Mouse (Mus musculus) hindbrain, embryonic 13.5 days (tissue): ENCODE results near the gene Cenpb. TPM values are rescaled to one million over a fixed set of nuclear protein-coding genes. Genes with fewer than 3 reads are reported as not detected.

Experiments used
- ATAC-seq: fragments of 200-750 bp; cut with Nextera tagmentation; 2 replicates; pipeline ENCODE4 v1.8.0; 2017; ENCODE audit warnings: moderate TSS enrichment; ENCODE audit not compliant: low FRiP score
- H3K27ac ChIP-seq: fragments of 300-500 bp; sonication (generic); 2 replicates; pipeline ENCODE4 v1.5.1; 2015; ENCODE audit warnings: inconsistent platforms, mild to moderate bottlenecking, moderate library complexity
- H3K27me3 ChIP-seq: fragments of 300-500 bp; sonication (generic); 2 replicates; pipeline ENCODE4 v1.6.1; 2015; ENCODE audit warnings: mild to moderate bottlenecking, inconsistent platforms
- H3K36me3 ChIP-seq: fragments of 300-500 bp; sonication (generic); 2 replicates; pipeline ENCODE4 v1.6.1; 2015; ENCODE audit warnings: mild to moderate bottlenecking, inconsistent platforms
- H3K4me1 ChIP-seq: fragments of 300-500 bp; sonication (generic); replicated peaks from 2 replicates; pipeline ENCODE4 v1.6.1; 2015; ENCODE audit warnings: inconsistent platforms
- H3K4me2 ChIP-seq: fragments of 300-500 bp; sonication (generic); 2 replicates; pipeline ENCODE4 v1.6.1; 2015; ENCODE audit warnings: inconsistent platforms, mild to moderate bottlenecking, moderate library complexity
- H3K4me3 ChIP-seq: fragments of 300-500 bp; sonication (generic); 2 replicates; pipeline ENCODE4 v1.5.1; 2015; ENCODE audit warnings: mild to moderate bottlenecking, inconsistent platforms
- H3K9ac ChIP-seq: fragments of 300-500 bp; sonication (generic); 2 replicates; pipeline ENCODE4 v1.6.1; 2015; ENCODE audit warnings: mild to moderate bottlenecking, inconsistent platforms
- H3K9me3 ChIP-seq: fragments of 300-500 bp; sonication (generic); 2 replicates; pipeline ENCODE4 v1.6.1; 2016; ENCODE audit warnings: inconsistent platforms
- WGBS: fragments of 180-500 bp; shearing (Covaris S2); methylation state at CpG from one replicate; pipeline ENCODE4 v1.1.7; 2015; 5-methylcytosine and 5-hydroxymethylcytosine counted together
- polyA plus RNA-seq: library from polyadenylated mRNA; unstranded; fragments of >200 nt; fragmentation: Nextera tagmentation; extraction: Ambion mirVana; gene quantifications from 2 replicates; pipeline ENCODE4 v1.2.1, GENCODE M21; 2015

Cenpb gene
- polyA plus RNA-seq, 1 experiment from 2014 or later: 13.3 TPM

DNA sequence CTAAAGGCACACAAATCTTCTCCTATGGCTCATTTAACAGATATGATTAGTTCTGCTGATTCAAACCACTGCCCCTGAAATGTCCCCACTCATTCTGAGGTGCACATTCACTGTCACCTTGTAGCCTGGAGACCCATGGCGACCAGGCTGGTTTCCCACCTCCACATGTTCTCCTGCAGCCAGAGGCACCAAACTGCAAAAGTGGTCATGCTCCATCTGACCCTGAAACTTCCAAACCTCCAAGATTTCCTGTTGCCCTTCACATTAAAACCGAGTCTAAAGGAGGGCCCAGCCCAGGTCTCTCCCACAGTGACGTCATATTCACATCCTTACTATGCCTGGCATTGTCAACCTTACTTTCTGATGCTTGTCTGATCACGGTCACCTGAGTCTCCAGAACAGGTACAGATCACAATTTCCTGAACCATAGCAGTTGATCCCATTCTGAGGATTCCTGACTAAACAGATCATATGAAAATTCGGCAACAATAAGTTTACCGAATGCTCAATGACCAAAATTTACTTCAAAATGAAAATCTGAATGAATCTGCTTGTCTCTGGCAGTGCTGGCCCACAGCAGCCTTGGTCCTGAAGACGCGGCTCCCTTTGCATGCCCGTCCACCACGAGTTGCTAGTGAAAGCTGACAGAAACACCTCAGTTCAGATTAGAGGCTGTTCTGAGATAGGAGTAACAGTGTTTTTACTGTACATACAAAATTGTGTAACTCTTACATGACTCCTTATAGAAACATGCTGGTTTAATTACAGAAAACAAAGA is 47.6 kb downstream of the Cenpb start:
- WGBS: 82% methylated on average over 10 of the region's 10 CpGs

DNA sequence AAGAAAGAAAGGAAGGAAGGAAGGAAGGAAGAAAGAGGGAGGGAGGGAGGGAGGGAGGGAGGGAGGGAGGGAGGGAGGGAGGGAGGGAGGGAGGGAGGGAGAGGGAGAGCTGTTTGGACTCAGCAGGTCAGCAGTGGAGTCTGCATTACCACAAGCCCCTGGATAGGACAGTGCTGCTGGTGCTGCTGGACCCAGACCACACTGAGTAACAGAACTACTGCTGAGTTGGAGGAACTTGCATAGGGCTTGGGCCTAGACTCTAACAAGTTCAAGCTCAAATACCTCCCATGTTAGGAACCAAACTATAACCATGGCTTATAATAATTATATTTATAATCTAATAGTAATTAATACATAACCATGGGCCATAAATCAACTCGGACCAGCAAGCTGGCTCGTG is 49.0 kb downstream of the Cenpb start:
- H3K9ac ChIP-seq: no peak overlapping the region
- H3K4me3 ChIP-seq: no peak overlapping the region
- H3K27ac ChIP-seq: no peak overlapping the region
- H3K36me3 ChIP-seq: no peaks in the 10 kb centered on the region
- H3K9me3 ChIP-seq: no peaks in the 10 kb centered on the region
- 86% methylated on average over 2 of the region's 2 CpGs for WGBS
- peaks cover 18% of the 10 kb centered on the region for H3K4me1 ChIP-seq
- 0 out of 2 replicates have a peak, but pooled peaks cover 3% of the 10 kb centered on the region for H3K27me3 ChIP-seq
- H3K4me2 ChIP-seq: no peak overlapping the region
- ATAC-seq: no peak

More for the DNA sequence above, 47.6 kb downstream of the Cenpb start:
- Histone ChIP-seq H3K4me2 (no peak overlapping the region), H3K9ac (no peak overlapping the region), H3K27ac (no peak overlapping the region), H3K27me3 (no peaks in the 10 kb centered on the region), H3K4me3 (no peak overlapping the region), H3K36me3 (no peaks in the 10 kb centered on the region), H3K9me3 (no peaks in the 10 kb centered on the region), H3K4me1 (peaks cover 4% of the 10 kb centered on the region)
- no peak for ATAC-seq

DNA sequence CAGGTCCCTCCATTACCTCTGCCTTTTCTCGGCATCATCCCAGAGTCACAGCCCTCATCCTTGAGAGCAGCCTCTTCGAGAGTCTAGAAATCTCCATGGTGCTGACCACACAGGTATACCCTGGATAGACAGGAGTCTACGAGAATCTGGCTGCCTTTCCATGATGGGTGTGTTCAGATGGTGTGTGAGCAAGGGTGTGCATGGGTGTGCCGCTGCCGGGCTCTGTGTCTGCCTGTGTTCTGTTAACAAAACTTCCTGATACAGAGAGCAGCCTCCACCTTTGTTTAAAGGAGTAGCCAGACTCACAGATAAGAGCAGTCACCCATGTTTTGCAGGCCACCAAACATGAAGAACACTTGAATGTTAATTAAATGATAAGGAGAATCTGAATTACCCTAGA is 50.0 kb downstream of the Cenpb start:
- 87% methylated on average over 5 of the region's 5 CpGs for WGBS
- no peak overlapping the region for H3K9ac ChIP-seq
- no peak for ATAC-seq

DNA sequence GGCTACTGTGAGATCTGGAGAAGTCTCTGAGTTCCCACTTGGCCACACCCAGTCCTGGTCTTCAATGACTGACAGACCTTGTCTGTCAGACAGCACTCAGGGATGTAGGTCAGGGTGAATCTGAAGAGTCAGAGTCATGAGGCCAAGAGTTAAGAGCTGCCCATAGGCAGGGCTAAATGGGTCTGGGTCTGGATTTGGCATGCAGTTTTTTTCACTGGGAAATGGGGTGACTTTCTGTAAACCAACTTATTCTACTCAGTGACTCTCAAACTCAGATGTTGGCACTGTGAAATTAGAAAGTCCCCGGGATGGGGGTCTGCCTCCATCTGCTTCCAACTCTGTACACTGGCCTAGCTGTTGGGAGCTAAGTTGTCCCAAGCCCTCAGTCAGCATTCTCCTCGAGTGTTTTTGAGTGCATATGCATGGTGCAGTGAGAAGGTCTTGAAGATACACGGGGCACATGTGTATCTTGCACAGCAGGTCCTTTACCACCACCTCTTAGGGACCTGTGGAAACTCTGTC is 51.2 kb downstream of the Cenpb start:
- Histone ChIP-seq H3K9ac (no peak overlapping the region), H3K27ac (no peak overlapping the region), H3K4me2 (peak overlapping the region; percentile 83; the same call in 1 of the 2 replicates), H3K4me1 (peaks cover 18% of the 10 kb centered on the region), H3K9me3 (no peaks in the 10 kb centered on the region), H3K27me3 (0 out of 2 replicates have a peak, but pooled peaks cover 5% of the 10 kb centered on the region), H3K4me3 (no peak overlapping the region), H3K36me3 (no peaks in the 10 kb centered on the region)
- 87% methylated on average over 3 of the region's 3 CpGs for WGBS
- no peak for ATAC-seq

More for the DNA sequence above, 50.0 kb downstream of the Cenpb start:
- no peaks in the 10 kb centered on the region for H3K36me3 ChIP-seq
- 0 out of 2 replicates have a peak, but pooled peaks cover 5% of the 10 kb centered on the region for H3K27me3 ChIP-seq
- H3K4me1 ChIP-seq: peaks cover 18% of the 10 kb centered on the region
- no peaks in the 10 kb centered on the region for H3K9me3 ChIP-seq
- H3K27ac ChIP-seq: no peak overlapping the region
- H3K4me3 ChIP-seq: no peak overlapping the region
- no peak overlapping the region for H3K4me2 ChIP-seq

DNA sequence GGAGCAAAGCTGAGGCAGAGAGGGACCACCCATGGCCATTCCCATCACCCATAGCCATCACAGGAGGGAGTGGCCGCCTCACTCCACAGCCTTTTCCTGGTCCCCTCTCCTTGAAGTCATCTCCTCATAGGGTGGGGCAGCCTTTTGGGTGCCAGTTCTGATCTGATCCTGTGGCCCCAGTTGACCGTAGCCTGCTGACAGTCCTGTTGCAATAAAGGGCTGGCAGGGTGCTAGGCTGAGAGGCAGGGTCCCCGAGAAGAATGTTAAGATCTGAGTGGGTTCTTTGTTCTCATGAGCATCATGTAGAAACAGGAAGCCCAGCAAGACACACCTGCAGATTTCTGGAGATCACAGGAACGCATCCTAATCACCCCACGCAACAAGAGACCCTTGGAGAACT is 51.7 kb downstream of the Cenpb start:
- H3K27me3 ChIP-seq: 0 out of 2 replicates have a peak, but pooled peaks cover 5% of the 10 kb centered on the region
- no peak overlapping the region for H3K27ac ChIP-seq
- H3K9ac ChIP-seq: no peak overlapping the region
- peaks cover 18% of the 10 kb centered on the region for H3K4me1 ChIP-seq
- H3K4me3 ChIP-seq: peak overlapping the region; percentile 41; the same call in 1 of the 2 replicates
- ATAC-seq: no peak
- H3K9me3 ChIP-seq: no peaks in the 10 kb centered on the region
- peak overlapping the region; percentile 83 for H3K4me2 ChIP-seq
- H3K36me3 ChIP-seq: no peaks in the 10 kb centered on the region
- 93% methylated on average over 5 of the region's 5 CpGs for WGBS

DNA sequence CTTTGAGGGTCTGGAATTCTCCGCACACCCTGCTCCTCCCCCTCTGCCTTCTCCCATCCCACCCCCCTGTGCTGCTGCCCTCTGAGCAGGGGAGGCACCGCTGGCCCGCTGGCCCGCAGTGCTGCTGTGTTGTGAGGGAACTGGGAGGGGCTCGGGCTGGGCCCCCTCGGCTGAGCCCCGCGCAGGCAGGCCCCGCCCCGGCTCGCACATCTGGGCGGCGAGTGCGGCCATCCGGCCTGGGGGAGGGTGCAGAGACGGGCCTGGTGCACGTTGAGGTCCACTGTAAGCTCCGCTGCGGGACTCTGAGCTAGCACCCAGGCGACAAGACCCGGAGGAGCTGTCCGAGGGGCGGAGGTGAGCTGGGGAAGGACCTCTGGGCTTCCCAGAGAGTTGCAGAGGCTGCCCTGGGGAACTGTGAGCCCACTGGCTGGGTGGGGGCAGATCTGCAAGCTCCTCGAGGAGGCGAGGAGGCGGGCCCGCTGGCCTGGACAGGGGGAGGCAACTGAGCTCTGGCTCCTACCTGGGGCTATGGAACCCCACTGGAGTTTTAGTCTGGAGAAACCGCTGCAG is 52.6 kb downstream of the Cenpb start, which contains the start of gene Hspa12b:
TSS of gene Hspa12b (plus strand) at position 120 of the 570 bp plus-strand sequence.
- Histone ChIP-seq H3K9me3 (no peaks in the 10 kb centered on the region), H3K27me3 (0 out of 2 replicates have a peak, but pooled peaks cover 5% of the 10 kb centered on the region), H3K27ac (no peak within 1 kb of the TSS), H3K4me1 (peaks cover 18% of the 10 kb centered on the region), H3K4me2 (peak within 1 kb of the TSS; percentile 83), H3K4me3 (peak within 1 kb of the TSS; percentile 41), H3K36me3 (no peaks in the 10 kb centered on the region), H3K9ac (peak within 1 kb of the TSS; percentile 73)
- ATAC-seq: peak; percentile 58
- WGBS: 2% methylated on average over 28 of the region's 28 CpGs

DNA sequence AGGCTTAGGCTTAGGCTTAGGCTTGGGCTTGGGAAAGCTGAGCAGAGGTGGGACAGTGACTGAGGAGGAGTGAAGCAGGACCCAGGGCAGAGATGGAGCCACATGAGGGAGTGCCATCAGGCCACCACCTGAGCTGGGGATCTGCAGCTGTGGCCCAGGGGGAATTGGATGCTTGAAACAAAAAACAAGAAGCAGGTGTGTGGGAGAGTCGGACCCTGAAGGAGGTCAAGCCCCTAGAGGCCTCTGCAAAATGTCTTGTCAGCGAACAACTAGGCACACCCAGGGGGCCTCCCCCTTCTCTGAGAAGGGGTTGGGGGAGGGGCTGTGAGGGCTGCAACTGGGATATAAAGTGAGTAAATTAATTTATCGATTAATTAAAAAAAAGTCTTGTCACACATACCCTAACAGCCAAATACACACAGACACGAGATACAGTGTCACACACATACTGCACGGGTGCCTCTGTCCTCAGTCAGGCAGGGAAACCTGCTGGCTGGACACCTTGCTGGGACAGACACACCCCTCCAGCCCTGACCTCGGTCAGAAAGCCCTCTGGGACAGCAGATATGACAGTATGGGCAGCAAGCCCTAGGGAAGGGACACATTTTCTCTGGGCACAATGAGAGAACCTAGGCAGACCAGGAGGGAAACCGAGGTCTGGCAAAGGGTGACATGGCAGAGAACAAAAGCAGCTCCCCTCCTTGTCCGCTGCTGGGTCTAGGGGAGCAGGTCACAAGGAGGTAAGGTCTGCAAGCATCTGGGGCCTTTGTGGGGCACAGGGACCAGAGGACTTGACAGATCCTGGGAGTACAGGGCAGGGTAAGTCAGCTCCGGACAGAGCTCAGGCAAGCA is 53.7 kb downstream of the Cenpb start:
- H3K27me3 ChIP-seq: 0 out of 2 replicates have a peak, but pooled peaks cover 5% of the 10 kb centered on the region
- ATAC-seq: no peak; the same call in 1 of the 2 replicates
- no peaks in the 10 kb centered on the region for H3K36me3 ChIP-seq
- H3K9ac ChIP-seq: no peak overlapping the region
- H3K9me3 ChIP-seq: no peaks in the 10 kb centered on the region
- peak overlapping the region; percentile 83; the same call in 1 of the 2 replicates for H3K4me2 ChIP-seq
- H3K4me1 ChIP-seq: peaks cover 18% of the 10 kb centered on the region
- 48% methylated on average over 9 of the region's 9 CpGs for WGBS
- H3K4me3 ChIP-seq: no peak overlapping the region
- H3K27ac ChIP-seq: no peak overlapping the region

Other genes with a start within 250 kb of the Cenpb start
- 26.7 and 28.7 TPM in 2 replicates for gene Gfra4, start 137.0 kb downstream of the Cenpb start, polyA plus RNA-seq
- 0.70 and 0.91 TPM in 2 replicates for gene Adam33, start 116.3 kb downstream of the Cenpb start, polyA plus RNA-seq
- gene Siglec1, start 93.3 kb downstream of the Cenpb start, polyA plus RNA-seq: 0.18 and 0.23 TPM in 2 replicates
- gene Hspa12b, start 52.8 kb downstream of the Cenpb start, polyA plus RNA-seq: 3.9 and 4.6 TPM in 2 replicates
- gene Gm11037, start 46.6 kb downstream of the Cenpb start, polyA plus RNA-seq: not detected in 2 replicates
- gene 1700037H04Rik, start 20.0 kb downstream of the Cenpb start, polyA plus RNA-seq: 94.3 and 94.6 TPM in 2 replicates
- gene Cdc25b, start 6.9 kb upstream of the Cenpb start, polyA plus RNA-seq: 34.1 and 41.8 TPM in 2 replicates
- 8.7 and 9.9 TPM in 2 replicates for gene Spef1, start 7.2 kb upstream of the Cenpb start, polyA plus RNA-seq
- gene Ap5s1, start 27.0 kb upstream of the Cenpb start, polyA plus RNA-seq: 31.0 and 35.8 TPM in 2 replicates
- 6.7 and 6.9 TPM in 2 replicates for gene Mavs, start 54.0 kb upstream of the Cenpb start, polyA plus RNA-seq
- gene Pank2, start 82.4 kb upstream of the Cenpb start, polyA plus RNA-seq: 28.4 and 30.9 TPM in 2 replicates
- 21.4 and 23.2 TPM in 2 replicates for gene Rnf24, start 172.8 kb upstream of the Cenpb start, polyA plus RNA-seq